Mouse (Mus musculus): ENCODE measurements around the gene Dok3.

DNA sequence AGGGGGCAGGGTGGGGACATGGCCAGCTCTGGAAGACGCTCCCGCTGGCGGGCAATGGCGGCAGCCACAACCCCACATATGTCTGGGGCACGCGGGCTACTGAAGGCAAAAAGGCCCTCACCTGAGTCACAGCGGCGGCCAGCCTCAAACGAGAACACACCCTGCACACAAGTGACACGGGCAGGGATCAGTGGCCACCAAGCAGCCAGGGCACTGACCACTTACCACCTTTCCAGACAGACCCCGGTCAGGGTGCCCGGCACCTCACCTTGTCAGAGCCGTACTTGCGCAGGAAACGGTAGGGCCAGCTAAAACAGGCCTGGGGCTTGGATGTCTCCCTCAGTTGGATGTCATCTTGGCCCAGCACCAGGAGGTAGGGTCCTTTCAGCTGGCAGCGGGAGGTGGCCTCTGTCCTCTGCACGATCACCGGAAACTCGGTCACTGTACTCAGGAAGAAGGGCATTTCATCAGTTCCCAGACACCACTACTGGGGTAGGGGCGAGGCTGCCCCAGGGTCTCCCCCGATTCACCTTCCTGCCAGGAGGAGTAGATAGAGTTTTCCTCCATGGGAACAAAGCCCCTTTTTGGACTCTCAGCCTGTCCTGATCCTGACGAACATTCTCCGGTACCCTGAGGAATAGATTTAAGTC lies 5.0 kb downstream of the Dok3 start:
- no peak for TF ChIP-seq CTCF (IDR thresholded peaks at IDR 0.05; ENCODE audit: control insufficient read depth, insufficient read depth, low read length)
- no peak for TF ChIP-seq POLR2A (IDR thresholded peaks at IDR 0.05; ENCODE audit: borderline replicate concordance, control insufficient read depth, low read depth, low read length)

Measured in bone marrow, adult 2 months (tissue).